Mouse (Mus musculus): Measurements from ENCODE around the gene Coa4.

The Coa4 gene

DNA sequence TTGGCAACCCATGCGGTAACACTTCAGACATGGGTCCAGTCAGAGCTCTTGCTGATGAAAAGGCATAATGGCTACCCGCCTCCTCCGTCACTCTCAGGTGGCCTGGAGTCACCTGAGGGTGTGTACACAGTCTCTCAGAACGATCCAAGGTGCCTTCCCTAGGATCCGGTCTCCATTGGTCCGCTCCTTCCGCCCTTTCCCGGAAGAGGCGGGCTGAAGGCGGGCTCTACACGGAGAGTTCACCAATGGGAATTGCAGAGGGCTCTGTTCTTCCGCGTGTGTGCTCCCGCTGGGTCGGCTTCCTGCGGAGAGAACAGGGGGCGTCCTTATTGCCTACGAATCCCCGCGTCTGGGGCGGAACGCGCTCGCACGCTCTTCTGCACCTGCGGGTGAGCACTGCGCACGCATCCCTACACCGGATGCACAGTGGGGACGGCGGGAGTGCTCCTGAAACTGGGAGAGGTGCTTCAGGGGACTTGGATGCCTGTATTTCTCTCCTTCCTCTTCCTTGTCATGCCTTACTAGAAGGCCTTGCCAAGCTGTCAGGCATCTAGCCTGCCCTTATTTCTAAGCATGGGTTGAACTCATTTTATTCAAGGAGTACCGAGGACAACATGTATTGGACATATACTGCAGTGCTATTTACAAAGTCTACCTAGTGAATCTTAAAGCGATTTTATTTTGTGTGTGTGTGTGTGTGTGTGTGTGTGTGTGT lies at the start of gene Coa4:
TSS of gene Coa4 (plus strand) at position 268 of the 715 bp plus-strand sequence.
- DNase-seq (ENCODE audit: low spot score in 2 of 2) = peak; percentile 82 to 90

DNA sequence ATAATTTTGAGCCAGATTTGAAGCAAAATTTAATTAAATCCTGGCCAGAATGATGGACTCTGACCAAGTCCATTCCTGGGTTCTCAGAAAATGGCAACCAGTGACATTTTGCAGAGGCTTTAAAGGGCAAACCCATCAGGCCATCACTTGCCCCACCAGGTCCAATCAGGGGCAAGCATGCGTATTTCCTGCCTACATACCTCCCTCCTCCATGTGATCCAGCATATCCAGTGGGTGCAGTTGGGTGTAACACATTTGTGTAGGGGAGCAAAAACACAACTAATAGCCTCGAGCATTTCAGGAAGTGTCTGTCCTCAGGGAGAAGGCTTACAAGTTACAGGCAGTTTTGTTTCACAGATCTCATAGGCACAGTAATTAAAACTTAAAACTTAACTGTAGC lies 49.6 kb upstream of the Coa4 start:
- no peak for DNase-seq (ENCODE audit: low spot score in 2 of 2)

DNA sequence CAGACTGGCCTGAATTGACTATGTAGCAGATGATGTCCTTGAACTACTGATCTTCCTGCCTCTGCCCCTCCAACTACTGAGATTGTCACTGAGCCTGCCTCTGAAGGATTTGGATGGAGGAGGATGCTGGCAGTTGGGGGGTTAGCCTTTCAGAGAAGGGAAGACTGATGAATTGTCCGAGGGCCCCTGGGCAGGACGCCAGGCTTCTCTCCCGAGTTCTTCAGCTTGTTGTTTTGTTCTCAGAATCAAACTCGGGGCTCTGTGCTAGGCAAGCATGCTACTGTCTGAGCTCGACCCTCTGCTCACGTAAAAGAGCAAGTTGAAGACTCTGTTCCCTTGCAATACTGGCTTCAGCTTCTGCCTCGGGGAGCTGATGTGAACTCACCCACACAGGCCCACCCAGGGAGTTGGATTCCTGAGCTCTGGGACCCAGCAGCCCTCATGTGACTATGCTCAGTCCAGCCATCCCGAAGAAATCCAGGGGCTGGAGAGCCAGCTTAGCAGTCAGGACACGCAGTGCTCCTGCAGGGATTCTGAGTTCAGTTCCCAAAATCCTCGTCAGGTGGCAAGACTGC lies 48.3 kb upstream of the Coa4 start:
- DNase-seq (ENCODE audit: low spot score in 2 of 2) = no peak

DNA sequence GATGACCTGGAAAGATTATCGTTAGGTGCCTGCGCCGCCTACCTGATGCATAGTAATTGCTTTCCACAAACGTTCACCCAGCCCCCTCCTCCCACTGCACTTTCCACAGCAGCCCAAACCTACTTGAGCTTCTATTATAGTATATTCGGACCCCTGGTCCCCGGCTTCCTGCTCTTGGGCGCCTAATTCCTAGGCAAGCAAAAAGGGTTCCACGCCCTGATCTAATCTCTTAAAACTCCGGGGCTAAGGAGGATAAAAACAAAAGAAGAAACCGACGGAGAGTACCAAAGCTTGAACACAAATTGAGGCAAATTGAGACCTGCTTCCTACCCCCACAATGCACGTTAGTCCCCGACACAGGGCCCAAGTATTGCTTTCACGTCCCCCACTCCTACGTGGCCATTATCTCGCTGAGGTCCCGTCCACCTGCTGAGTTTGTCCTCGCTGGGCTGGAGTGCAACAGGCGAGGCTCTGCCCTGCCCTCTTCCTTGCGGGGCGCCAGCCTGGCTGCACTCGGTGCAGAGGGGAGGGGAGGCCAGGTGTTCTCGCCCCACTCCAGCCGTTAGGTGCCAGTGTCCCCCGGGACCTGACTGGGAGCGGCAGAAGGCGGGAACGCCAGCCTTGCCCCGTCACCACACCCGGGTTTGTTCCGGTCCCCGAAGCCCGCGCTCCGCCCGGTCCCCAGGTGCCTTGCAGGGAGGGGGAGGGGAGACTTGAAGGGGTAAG lies 44.3 kb upstream of the Coa4 start:
- peak in 1 of 2 experiments; percentile 74 for DNase-seq (ENCODE audit: low spot score in 2 of 2)

DNA sequence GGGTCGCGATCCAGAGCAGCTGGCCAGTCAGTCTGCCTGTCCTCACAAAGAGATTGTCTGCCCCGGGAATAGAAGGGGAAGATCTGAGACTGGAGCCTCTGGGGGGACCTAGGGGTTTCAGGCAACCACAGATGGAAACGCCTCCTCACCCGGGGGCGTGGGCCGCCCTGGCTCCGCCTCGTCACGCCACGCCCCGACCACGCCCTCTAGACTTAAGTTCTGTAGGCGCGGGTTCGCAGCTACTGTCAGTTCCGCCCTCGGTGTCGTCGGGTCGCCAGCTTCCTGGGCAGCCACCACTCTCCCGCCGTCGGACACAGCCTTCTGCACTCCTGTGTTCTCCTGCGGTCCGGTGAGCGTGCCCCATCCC lies 43.8 kb upstream of the Coa4 start, which contains the start of gene Ucp2:
TSS of gene Ucp2 (plus strand) at position 221 of the 367 bp plus-strand sequence.
- peak; percentile 98 to 99 for DNase-seq (ENCODE audit: low spot score in 2 of 2)

DNA sequence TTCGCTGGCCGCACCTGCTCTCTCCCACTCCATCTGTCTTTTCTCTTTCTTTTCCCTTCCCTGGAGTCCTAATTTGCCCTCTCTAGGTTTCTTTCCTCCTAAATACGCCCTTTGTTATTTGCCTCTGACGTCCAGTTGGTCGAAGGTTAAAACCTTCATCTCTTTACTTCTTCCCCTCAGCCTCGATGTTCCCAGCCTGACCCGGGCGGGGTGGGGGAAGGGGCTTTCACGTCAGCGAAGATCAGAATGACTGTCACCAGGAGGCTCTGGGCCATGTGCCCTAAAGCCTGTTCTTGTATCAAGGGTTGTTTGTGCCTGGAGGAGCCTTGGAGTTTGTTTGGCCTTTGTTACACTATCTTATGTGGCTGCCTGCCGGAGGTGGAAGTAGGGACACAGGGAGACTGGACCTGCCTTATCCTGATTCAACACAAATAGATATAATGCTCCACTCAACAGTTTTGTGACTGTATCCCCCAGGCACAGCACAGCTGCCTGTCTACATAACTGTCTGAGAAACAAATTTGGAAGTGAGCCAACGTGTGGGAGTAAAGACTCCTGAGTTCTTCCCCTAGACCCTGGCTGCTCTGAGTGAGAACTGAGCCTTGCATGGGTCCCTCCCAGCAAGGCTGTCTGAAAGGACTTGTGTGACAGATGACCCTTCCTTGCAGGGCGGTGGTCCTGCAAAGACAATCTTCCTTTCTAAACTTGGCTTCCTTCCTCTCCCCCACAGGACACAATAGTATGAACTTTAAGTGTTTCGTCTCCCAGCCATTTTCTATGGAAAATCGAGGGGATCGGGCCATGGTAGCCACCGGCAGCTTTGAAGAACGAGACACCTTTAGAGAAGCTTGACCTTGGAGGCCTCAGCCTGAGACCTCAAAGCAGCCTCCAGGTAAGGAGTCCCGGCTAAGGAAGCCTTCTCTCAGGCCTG lies 43.1 kb upstream of the Coa4 start:
- peak; percentile 62 to 82 for DNase-seq (ENCODE audit: low spot score in 2 of 2)

DNA sequence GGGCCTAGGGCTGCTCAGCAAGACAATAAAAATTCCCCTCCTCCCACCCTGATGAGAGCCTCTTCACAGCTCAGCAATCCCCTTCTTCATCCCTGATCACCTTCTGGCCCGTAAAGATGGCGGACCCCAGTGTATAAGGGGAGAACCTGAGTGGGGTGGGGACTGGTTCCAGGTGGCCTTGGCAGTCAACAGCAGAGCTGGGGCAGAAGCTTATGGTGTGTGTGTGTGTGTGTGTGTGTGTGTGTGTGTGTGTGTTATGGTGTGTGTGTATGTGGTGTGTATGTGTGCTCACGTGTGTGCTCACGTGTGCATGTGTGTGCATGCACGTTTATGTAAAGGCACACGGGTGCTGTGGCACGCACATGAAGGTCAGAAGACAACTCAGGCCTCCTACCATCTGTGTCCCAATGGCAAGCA lies 42.4 kb upstream of the Coa4 start:
- DNase-seq (ENCODE audit: low spot score in 2 of 2) = peak in 1 of 2 experiments; percentile 74

DNA sequence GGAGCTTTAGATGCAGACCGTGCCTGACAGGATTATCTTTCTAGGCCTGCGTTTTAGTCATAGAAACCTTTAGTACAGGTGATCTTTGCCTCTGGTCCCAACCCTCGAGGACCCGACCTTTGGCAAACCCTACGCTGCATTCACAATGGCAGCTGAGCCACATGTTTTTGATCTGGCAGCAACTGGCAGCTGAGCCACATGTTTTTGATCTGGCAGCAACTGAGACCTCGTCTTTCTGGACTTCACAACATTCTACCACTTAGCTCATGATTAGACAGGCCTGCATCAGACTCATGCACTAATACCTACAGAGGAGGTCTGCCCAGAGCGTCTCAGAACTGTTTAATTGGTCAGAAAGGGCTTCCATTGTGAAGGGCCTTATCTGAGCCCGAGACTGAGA lies 41.8 kb upstream of the Coa4 start:
- DNase-seq (ENCODE audit: low spot score in 2 of 2) = peak in 1 of 2 experiments; percentile 67

DNA sequence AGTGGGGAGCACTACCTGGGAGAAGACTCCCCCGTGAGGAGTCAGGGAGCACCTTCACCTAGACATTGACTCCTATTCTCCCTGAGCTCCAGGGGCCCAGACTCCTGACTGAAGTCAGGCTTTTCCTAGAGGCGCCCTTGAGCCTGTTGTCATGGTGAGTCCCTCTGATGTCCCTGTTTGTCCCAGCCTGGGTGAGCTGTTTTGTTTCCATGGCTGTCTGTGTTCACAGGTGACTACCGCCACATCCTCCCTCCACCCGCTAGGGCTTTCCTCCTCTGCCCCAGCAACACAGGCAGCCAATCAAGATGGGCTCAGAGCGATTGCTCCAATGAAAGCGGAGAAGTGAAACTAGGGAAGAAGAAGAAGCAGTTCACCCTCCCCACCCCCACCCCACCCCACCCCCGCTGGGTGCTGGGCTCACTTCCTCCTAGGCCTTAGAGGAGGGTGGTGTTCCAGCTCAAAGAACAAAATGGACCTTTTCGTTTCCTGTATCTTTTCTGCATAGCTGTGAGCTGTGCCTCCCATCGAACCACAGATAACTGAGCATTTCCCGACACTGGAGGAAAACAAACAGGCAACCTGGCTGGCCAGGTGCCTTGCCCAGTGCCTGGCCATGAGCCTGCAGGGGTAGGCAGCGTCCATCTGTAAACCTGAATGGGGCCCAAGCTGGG lies 41.2 kb upstream of the Coa4 start:
- DNase-seq (ENCODE audit: low spot score in 2 of 2) = peak; percentile 78 to 86

DNA sequence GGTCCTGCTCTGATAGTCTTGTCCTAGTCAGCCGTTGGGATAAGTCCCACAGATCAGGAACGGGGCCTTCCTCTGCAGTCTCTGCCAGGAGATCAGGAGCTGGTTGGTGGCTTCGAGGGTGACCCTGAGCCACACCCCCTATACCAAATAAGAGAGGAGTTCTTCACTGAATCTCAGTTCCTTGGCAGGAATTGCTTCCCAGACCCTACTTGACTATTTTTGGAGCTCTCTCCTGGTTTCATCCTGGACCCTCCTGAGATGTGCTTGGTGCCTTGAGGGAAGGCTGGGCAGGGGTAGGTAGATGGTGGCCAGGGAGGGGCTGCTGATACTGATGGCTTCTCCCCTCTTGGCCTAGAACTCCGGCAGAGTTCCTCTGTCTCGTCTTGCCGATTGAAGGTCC lies 40.5 kb upstream of the Coa4 start:
- no peak for DNase-seq (ENCODE audit: low spot score in 2 of 2)

DNA sequence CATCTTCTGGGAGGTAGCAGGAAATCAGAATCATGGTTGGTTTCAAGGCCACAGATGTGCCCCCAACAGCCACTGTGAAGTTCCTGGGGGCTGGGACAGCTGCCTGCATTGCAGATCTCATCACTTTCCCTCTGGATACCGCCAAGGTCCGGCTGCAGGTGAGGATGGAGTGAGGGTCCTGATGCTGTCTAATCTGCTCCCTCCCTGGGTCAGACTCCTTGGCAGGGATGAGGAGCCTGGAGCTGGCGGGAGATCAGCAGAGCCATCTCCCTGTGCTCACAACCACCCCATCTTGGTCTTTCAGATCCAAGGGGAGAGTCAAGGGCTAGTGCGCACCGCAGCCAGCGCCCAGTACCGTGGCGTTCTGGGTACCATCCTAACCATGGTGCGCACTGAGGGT lies 40.1 kb upstream of the Coa4 start:
- DNase-seq (ENCODE audit: low spot score in 2 of 2) = no peak

DNA sequence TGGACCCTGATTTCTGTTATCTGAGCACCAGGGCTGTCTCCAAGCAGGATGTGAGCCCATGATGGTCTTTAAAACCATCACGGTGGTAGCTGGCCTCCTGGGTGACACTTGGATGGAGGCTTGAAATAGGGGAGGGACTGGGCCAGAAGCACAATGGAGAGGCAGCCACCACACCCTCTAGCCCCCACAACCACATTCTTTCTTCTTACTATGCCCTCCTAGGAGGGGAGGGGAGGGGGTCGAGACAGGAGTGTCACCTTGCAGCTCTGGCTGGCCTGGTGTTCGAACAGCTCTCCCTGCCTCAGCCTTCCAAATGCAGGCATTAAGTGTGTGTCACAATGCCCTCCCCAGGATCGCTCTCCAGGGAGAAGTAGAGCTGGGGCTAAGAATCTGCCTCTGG lies 39.5 kb upstream of the Coa4 start:
- no peak for DNase-seq (ENCODE audit: low spot score in 2 of 2)

DNA sequence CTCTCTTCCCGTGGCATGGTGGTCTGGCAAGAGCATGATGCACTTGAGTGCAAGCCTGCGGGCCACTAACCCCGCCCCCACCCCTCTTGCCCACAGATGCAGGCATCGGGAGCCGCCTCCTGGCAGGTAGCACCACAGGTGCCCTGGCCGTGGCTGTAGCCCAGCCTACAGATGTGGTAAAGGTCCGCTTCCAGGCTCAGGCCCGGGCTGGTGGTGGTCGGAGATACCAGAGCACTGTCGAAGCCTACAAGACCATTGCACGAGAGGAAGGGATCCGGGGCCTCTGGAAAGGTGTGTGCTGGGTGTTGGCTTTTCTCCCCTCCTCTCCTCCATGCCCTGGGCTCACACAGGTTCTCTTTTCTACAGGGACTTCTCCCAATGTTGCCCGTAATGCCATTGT lies 38.9 kb upstream of the Coa4 start:
- peak in 1 of 2 experiments; percentile 64 for DNase-seq (ENCODE audit: low spot score in 2 of 2)

DNA sequence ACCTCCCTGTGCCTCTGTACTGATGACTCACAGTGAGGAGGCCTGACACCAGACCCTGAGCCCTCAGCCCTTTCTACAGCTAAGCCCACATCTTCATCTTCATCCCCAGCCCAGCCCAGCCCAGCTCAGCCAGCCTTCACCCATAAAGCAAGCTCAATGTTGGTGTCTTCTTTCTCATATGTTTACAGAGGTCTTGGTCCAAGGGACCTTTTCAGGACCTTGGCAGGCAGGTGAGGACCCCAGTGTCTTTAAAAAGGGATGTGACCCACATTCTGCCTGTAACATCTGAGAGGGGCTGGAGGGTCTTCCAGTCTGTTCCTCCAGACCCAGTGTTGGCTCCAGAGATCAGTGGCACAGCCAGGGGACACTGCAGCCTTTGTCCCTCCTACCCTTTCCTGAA lies 37.4 kb upstream of the Coa4 start:
- peak in 1 of 2 experiments; percentile 56 for DNase-seq (ENCODE audit: low spot score in 2 of 2)

DNA sequence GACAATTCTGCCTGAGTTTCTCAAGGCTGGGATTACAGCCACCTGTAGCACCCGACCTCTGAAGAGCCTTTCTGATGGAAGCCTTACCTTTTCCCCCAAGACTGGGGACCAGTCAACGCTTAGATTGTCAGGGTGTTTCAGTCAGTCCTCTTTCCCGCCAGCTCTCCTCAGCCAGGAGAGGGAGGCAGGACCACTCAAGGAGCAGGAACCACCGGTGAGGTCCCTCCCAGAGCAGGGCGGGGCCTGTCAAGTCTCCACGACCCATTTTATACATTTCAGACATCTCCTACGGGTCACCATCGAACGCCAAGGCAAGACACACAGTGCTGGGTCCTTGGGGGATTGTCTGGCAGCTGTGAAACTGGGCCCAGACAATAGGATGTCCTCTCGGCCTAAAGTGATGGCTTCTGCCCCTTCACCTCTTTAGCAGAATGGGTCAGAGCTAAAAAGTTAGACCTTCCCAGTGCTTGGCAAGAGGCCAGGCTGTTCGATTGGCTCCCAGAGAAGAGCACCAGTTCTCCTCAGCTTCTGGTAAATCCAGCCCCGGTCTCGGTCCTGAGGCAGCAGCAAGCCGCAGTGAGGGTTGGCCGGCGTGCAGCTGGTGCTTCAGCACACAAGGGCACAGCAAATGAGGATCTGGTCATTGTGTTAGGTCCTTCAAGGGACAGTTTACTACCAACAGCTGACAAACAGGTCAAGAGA lies 36.4 kb upstream of the Coa4 start:
- DNase-seq (ENCODE audit: low spot score in 2 of 2) = peak; percentile 53 to 79

DNA sequence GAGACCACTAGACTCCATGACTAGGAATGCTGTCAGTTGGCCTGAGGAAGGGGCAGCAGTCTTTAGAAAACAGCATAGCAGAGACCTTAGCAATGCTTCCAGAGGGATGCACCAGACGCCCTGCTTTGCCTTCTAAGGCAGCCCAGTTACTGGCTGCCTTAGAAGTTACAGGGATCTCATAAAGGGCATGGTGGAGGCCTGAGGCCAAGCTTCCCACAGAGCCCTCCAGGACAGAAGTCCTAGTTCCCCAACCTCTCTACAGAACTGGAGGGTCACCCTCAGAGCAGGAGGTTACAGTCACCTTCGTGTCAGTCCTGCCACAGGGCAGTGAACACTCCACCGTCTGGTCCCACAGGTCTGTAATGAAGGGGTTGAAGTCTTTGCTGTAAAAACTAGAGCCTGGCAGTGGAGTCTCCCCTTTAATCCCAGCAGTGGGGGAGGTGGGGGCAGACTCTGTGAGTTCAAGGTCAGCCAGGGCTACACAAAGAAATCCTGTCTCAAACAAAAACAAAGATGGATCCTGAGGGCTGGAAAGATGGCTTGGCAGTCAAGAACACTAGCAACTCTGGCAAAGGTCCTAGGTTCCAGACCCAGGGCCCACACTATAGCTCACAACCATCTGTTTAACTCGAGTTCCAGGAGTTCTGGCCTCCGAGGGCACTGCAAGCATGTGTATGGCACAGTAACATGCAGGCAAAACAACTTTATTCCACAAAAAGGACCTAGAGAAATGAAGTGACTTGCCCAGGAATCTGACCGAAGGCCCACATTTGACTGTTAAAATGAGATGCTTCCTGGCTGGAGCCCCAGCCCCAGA lies 35.6 kb upstream of the Coa4 start:
- peak; percentile 48 to 76 for DNase-seq (ENCODE audit: low spot score in 2 of 2)

DNA sequence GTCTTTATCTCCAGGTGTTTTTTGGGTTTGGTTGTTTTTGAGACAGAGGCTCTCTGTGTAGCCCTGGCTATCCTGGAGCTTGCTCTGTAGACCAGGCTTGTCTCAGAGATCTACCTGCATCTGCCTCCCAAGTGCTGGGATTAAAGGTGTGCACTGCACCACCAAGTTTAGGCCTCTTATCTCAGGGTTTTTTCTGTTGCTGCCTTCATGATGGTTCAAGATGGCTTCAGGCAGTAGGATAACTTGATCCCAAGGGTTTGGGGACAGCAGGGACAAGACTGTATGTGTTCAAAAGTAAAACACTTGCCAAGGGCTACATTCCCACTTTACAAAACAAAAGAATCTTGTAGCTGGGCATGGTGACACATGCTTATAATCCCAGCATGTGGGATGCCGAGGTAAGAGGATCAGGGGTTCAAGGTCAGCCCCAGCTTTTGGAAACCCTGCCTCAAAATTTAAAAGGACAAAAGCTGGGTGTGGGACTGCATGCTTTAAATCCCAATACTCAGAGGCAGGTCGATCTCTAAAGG lies 35.0 kb upstream of the Coa4 start:
- no peak for DNase-seq (ENCODE audit: low spot score in 2 of 2)

DNA sequence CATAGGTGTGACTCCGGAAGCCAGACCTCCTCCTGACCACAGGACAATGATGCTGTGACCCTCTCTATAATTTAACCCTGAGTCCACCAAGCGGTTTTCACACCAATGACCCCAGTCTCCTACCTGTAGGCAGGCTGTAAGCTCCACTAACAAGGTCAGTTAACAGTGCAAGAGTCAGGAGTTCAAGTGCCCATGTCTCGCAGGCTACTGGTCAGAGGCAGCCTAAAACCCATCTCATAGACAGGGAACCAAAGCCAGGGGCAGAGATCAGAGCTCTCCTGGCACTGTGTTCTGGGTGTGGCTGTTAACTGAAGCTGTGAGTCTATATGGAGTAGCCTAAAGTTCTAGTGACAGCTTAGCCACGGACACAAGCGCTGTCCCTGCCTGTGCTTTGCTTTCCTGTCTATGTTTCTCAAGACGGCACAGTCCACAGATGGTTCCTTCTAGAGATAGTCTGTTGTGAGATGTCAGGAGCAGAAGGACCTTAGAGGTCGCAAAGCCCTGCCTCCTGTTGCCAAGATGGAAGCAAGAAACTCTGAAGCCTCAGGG lies 34.4 kb upstream of the Coa4 start:
- DNase-seq (ENCODE audit: low spot score in 2 of 2) = peak; percentile 42 to 72

DNA sequence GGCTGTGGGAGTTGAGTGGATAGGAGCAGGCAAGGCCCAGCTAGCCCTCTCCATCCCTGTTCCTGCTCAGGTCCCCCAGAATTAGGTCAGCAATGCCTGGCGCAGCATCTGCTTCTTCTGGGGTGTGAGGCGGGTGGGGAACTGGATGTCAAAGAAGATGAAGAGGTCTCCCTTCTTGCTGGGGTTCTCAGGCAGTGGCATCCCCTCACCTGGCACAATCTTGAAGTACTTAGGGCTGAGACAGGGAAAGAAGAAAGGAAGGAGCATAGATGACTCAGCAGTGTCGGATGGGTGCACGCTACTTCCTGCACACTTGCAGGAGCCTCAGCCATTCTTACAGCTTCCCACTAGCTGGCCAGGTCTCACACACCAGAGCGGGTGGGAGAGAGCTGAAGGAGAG lies 33.8 kb upstream of the Coa4 start:
- DNase-seq (ENCODE audit: low spot score in 2 of 2) = peak in 1 of 2 experiments; percentile 75

Data from spleen, postnatal 4 days (tissue).